Mouse (Mus musculus): Measurements from ENCODE around the gene Cxcr5.

GRCm38 (mm10) chr9:44590969-44591368 lies 29.3 kb upstream of the Cxcr5 start:
- no peak for TF ChIP-seq CTCF (IDR thresholded peaks at IDR 0.05; ENCODE audit: low read depth, low read length)
- TF ChIP-seq EP300 (IDR thresholded peaks at IDR 0.05; ENCODE audit: insufficient read depth, low read depth, low read length) = peak; percentile 78
- TF ChIP-seq POLR2A (IDR thresholded peaks at IDR 0.05; ENCODE audit: insufficient read depth, low read length) = no peak
